Mouse (Mus musculus) kidney, adult 11 months (tissue): ENCODE measurements around the gene L3mbtl1.

ENCODE experiments used
- DNase-seq: peaks from one replicate; pipeline ENCODE4 v3.0.0; 2022

The L3mbtl1 gene

DNA sequence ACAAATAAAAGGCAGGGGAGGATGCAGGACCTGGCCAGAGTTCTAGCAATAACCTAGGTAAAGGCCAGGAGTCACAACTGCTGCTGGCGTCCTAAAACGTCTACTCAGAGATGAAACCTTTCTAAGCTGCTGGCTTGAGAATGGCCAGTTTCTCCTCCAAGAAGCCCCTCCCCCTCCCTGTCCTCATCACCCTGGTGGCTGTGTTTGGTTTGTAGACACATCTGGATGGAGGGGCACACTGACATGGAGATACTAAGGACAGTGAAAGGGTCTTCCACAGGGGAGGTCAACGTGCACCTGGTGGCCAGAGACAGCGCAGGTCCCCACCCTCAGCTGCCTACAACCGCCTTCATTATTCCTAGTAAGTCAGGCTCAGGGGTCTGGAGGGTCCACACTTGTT lies 3.7 kb downstream of the L3mbtl1 start:
- no peak for DNase-seq

DNA sequence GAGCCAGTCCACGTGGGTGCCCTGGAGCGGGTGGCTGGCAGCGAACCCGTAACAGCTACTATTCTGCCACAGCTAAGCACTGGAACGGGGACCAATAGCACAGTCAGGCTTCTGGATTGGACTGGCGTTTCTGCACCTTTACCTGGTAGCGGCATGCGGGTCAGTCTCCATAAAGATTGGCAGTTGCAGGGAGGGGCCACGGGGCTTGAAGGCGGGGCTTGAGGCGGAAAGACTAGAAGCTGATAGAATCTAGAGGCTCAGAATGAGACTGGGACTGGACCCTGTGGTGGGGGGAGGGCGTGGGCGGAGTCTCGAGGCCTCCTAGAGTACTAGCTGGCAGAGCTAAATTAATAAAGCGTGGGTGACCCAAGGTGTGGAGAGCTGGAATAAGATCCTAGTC lies 4.5 kb downstream of the L3mbtl1 start:
- DNase-seq = peak; percentile 61

DNA sequence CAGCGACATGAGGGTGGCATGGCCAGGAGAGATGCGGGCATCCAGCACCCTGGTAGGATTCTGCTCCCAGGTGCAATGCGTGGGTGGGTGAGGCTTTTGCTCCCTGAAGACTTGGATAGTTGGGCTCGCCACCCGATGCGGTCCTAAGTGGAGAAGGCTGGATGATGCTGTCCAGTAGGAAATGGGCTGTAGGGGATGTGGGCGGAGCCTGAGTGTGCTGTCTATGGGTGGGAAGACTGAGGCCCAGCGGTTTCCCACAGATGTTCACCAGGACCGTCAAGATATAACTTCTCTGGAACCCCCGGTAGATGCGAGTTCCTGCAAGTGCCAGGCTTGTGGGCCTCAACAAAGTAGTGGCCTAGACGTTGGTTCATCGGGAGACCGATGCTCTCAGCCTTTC lies 4.9 kb downstream of the L3mbtl1 start:
- DNase-seq = no peak

DNA sequence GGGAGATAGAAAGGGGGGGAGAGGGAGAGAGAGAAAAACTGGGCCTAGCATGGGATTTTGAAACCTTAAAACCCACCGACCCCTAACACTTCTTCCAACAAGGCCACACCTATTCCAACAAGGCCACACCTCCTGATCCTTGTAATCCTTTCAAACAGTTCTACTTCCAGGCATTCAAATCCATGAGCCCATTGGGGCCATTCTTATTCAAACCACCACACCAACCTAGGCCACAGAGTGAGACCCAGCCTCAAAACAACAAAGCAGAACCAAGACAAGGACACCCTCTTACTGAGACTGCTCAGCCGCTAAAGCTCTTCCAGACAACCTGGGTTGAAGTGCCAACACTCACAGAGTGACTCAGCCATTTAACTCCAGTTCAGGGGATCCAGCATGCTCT lies 7.5 kb downstream of the L3mbtl1 start:
- DNase-seq = no peak

DNA sequence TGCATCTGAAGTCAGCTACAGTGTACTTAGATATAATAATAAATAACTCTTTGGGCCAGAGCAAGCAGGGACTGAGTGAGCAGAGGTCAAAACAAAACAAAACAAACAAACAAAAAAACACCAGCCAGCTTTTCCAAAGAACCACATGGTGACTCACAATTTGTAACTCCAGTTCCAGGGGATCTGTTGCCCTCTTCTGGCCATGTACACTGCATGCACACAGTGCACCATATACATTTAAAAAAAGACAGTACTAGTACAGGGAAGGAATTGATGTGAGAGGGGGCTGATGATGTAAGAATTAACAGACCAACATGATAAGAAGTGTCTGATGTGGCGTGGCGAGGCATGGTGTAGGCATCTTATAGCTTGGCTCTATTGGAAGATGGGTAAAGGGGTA lies 13.6 kb downstream of the L3mbtl1 start:
- no peak for DNase-seq

DNA sequence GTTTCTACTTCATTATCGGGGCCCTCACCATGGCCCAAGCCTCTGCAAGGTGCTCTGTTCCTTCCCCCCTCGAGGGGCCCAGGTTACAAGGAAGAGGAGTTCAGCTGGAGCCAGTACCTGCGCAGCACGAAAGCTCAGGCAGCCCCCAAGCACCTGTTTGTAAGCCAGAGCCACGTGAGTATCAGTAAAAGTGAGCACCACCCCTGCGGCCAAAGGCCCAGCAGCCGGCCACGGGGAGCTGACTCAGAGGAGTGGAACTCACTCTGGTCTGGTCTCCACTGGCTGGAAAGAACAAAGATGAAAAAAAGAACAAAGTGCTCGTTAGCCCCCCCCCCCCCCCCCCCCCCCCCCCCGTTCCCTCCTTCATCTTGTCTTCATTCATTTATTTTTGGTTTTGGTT lies 18.0 kb downstream of the L3mbtl1 start:
- no peak for DNase-seq

DNA sequence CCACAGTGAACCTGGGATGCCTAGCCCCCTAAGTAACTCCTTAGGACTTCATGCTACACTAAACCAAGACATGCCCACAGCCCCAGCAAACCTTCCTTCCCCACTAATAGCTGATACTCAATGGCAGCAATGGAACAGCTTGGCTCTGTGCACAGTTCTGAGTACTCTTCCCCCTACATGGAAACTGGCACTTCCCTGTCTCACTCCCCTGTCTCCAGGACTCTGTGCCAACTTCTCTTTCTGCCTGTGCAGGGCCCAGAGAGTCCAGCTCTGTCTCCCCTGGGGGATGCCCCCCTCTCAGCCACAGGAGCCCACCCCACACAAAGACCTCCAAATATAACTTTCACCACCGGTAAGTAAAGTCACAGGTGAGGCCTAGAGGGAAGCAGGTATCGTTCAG lies 23.5 kb downstream of the L3mbtl1 start:
- DNase-seq = no peak

DNA sequence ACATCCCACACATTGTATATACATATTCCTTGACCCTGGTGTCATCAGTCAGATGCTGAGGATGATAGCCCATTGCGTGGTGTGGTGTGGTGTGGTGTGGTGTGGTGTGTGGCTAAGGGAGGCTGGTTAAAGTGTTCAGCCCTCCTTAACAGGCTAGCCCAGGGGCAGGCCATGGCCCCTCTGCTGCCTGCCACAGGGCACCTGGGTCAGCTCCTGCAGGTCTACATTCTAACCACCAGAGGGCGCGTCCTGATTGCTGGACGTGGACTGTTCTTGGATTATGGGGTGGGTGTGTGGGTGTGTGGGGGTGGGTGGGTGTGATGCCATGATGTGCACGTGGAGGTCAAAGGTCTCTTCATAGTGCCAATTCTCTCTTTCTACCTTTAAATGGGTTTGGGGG lies 25.1 kb downstream of the L3mbtl1 start:
- no peak for DNase-seq

DNA sequence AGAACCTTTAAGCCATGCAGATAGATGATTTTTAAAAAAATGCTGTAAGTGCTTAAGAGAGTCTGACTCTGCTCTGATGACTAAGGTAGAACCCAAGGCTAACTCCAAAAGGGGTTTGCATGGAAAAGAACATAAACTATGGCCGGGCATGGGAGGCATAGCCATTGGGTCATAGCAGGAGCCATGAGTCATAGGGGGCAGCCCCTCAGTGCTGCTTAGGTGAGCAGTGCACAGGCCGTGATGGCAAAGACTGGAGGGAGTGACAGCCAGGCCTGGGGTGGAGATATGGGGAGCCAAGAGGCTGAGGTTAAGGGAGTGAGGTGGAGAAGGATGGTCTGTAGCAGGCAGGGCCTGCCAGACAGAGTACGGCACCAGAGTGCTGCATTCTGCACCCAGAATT lies 25.8 kb downstream of the L3mbtl1 start:
- DNase-seq = no peak

DNA sequence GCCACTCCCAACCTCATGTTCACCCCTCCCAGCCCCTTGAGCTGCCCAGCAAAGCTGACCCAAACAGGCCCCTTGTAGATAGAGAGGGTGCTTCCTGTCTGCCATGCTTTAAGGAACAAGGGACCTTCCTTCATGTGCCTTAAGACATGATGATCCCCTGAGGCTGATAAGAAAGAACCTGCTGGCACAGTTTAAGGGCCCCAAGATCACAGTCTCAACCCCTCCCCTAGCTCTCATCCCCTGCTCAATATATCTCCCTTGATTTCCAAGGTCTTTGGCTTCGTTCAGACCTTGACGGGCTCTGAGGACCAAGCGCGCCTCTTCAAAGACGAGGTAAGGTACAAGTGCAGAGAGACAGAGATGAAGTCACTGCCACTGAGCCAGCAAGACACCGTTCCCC lies 27.6 kb downstream of the L3mbtl1 start:
- no peak for DNase-seq

DNA sequence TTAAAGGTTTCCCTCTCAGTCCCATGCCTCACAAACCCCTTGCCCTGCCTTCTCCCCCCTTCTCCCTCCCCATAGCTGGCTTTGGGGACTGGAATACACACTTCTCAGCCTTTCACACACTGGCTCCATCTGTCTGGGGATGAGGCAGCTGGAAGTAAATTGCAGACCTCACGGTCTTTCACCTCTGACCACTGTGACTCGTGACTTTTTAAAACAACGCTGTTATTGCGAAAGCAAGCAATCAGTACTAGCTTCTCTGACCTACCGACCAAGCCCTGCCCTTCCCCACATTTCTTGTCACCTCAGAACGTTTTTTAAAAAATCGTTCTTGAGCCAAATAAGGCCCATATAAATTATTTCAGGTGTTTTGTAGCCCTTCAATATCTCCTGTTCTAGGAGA lies 29.5 kb downstream of the L3mbtl1 start:
- DNase-seq = no peak

DNA sequence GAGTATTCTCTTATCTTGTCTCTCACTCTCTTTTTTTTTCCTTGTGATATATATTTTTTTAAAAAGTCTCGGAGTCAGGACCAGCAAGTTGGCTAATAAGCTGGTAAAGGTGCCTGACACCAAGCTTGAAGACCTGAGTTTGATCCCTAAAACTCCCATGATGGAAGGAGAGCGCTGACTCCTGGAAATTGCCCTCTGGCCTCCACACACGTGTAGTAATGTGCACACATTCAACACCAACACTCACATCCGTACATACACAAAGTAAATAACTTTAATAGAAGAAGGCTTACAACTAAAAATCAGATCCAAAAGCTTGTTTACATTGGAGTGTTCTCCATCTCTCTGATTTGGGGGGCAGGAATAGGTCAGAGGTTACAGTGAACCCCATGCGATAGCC lies 29.9 kb downstream of the L3mbtl1 start:
- no peak for DNase-seq

DNA sequence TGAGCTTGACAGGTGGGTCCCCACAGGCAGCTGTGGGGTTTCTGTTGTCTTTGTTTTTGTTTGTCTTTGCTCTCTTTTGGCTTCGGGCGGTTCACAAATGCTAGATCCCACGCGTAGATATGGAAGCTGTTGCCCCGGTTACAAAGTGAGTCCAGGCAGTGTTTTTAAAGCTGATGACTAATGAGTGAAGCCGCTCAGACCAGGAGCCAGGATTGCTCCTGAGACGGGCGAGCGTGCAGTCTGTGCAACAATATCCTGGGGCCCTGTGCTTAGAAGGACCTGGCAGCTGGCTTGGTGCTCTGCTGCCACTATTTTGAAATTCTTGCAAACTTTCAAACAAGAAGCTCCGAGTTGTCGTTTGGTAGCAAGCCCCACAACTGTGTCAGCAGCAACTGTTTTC lies 30.4 kb downstream of the L3mbtl1 start:
- no peak for DNase-seq

DNA sequence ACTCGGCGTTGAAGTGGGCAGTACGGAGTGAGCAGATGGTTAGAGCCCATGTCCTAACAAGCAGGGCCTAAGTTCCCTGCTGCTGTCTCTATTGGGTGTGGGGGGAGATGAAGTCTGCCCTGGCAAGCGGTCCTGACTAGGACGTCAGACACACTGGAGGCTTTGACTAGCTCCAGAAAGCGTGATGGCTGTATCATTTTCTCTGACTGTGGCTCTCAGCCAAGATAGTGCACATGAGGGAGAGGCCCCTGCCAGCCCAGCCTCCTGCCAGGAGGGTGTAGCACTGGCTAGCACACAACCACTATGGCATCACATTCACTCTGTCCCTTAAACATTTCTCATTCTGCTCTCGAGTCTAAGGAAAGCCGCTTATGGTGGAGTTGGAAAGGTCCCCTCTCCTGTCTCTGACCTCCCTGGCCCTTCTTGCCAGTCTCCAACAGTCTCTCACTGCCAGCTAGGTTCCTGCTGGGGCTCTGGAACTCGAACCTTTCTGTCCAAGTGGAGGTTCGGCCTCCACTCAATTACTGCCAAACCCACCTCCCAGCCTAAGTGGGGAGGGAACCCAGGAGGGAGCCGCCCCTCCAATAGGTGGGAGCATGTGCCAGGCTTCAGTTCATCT lies 32.0 kb downstream of the L3mbtl1 start:
- no peak for DNase-seq

DNA sequence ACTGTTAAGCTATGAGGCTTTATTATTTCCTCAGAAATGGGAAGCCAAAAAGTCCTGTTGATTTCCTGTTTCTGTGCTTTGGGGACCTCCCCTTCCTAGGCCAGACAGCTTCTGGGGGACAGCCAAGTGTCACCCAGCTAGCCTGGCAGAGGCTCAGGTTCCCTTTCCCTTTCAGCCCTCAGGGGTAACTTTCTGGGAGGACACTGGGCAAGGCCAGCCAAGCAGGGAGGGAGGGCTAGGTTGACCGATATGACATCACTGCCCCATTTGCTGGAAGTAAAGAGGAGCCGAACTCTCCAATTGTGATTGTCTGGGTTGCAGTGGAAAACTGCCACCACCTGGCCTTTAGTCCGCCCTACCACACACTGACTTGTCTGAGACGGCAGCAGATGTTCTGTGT lies 32.7 kb downstream of the L3mbtl1 start:
- peak; percentile 68 for DNase-seq

DNA sequence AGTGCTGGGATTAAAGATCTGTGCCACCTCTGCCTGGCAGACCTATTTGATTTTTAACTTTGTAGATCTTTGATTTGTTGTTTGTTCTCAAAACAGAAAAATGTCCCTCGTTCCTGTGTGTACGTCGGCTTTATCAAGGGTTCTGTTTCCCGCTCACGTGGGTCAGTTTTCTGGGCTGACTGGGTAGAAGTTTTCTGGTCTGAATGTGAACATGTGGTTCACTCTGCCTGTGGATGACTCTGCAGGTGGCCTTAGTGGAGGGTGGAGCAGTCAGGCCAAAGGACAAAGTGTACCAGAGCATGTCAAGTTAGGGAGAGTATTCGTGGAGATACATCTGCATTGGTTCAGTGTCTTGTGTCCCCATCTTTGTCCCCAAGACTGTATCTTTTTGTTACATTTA lies 41.1 kb downstream of the L3mbtl1 start:
- DNase-seq = peak; percentile 85

DNA sequence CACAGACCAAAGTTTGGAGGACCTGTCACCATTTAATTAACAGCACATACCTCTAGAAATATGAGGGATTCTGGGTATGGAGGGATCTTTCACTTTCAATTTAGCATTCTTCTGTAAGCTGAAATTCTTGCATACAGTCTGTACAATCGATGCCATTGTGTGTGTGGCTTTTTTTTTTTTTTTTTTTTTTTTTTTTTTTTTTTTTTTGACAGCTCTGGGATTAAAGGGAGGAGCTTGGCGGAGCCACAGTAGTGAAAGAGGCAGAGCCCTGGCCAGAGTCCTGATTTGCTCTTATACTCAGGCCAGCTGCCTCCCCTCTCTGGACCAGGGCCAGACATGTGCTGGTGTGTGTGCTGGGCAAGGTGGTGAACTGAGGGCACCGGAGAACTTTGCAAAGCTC lies 42.7 kb downstream of the L3mbtl1 start:
- DNase-seq = peak; percentile 96

DNA sequence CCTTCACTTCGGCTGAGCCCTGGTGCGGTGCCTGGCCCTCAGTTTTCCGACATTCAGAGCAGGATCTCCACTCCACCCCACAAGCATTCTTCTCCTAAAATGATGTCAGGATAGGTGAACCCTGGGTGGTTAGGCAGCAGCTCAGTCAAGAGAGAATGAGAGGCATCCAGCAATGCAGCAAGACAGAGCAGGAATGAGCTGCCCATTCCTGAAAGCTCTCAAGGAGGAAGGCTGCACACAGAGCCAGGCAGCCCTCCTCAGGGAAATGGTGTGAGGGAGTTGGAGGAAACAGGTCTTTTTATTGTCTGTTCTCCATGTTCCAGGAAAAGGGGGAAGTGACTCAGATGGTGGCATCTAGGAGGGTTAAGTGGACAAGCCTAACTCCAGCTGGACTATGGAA lies 43.5 kb downstream of the L3mbtl1 start:
- no peak for DNase-seq

DNA sequence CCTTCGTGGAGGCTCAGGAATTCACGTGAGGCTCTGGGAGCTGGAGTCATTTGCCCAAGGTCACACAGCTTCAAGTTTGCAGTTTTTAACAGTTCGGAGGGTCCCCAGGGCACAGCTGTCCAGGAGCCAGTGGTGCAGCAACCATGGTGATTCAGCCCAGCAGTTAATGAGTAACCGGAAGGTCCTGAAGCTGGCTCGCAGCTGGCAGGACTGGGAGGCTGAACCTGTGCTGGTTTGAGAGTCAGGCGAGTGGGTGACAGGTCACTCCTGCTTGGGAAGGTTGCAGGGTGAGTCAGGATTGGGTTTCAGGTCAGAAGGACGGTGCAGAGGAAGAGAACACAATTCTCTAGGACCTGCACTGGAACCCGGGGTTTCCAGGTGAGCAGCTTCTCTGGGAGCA lies 43.9 kb downstream of the L3mbtl1 start, which contains the start of gene Sgk2:
TSS of gene Sgk2 (plus strand) at position 113 of the 400 bp plus-strand sequence.
- DNase-seq = peak; percentile 97

DNA sequence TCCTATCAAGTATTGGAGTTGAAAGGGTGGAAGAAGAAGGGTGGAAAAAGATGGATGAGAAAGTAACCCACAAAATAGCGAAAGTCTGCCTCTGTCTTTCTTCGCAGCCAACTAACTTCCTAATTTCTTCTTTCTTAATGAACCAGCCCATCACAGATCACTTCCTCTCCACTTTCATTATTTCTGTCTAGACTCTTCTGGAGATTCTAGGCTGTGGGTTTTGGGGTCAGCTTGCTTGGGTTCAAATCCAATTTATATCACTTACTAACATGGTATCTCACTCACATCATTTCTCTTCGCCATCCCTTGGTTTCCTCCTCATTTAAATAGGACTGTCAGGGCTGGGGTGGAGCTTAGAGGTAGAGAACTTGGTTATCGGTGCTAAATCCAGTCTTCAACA lies 45.0 kb downstream of the L3mbtl1 start:
- DNase-seq = no peak

DNA sequence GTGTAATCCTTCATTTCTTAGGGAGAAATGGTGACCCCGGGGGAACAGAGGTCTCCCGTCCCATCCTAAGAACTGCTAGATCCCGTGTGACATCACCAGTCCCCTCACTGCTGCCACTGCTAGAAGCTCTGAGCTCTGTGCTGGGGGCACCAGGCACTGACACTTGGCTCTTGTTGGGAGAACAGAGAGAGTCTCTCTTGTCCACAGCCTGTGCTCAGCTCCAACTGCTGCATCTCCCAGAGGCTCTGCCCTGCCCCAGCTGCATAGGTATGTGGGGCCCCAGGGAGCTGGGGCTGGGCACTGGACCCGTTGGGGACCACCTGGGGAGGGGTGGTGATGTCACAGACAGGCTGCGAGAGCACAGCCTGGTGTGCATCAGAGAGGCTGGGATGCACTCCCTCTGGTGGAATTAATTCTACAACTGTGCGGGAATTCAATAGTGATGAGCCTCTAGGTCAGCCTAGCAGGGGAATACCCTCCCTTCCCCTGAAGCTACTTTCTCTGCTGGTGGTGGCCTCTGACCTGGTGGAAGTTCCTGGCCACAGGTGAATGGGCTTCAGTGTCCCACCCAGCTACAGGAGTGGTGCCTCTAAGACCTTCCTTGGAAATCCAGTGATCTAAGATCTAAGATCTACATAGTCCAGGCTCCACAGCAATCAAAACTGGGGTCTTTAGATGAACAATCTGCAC lies 48.3 kb downstream of the L3mbtl1 start:
- DNase-seq = no peak

DNA sequence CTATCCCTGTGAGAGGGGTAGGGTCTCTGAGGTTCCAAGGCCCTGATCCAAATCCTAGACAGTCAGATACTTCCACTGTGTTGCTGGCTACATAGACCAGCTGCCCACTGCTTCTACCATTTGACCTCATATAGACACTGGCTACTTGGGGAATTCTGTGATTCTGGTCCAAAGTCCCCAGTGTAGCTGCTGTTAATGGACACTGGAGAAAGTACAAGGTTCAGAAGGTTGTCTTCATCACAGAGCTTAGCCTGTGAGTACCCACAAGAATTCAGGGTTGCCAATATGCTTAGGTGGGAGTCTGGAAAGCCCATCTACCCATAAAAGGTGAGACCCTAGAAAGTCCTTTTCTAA lies 48.8 kb downstream of the L3mbtl1 start:
- peak; percentile 76 for DNase-seq

DNA sequence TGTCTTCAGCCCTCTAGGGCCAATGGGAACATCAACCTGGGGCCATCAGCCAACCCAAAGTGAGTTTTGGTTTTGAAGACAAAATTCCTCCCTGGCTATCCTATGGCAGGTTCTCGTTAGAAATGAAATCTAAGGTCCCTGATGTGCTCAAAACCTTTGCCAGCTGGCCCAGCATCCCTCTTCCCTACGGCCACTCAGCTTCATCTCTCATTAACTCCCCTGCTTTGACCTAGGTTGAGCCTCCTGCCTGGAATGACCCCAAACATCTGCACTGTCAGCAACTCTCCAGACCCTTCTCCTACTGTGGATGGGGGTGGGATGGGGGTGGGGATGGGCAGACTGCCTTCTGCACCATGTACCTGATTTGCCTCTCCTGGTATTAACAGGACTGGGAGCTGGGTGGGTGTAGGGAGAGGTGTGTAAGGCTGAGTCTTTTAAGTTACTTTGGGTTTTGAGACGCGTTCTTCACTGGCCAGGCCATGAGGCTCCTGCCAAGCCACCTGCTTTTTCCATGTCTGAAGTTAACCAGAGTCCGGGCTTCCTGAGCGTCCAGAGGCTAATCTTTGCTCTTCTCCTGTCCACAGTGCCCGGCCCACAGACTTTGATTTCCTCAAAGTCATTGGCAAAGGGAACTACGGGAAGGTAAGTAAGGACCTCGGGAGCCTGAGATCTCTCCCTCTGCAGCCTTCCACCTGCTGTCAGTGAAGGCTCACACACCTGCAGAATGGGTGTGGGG lies 50.8 kb downstream of the L3mbtl1 start:
- DNase-seq = peak; percentile 82

DNA sequence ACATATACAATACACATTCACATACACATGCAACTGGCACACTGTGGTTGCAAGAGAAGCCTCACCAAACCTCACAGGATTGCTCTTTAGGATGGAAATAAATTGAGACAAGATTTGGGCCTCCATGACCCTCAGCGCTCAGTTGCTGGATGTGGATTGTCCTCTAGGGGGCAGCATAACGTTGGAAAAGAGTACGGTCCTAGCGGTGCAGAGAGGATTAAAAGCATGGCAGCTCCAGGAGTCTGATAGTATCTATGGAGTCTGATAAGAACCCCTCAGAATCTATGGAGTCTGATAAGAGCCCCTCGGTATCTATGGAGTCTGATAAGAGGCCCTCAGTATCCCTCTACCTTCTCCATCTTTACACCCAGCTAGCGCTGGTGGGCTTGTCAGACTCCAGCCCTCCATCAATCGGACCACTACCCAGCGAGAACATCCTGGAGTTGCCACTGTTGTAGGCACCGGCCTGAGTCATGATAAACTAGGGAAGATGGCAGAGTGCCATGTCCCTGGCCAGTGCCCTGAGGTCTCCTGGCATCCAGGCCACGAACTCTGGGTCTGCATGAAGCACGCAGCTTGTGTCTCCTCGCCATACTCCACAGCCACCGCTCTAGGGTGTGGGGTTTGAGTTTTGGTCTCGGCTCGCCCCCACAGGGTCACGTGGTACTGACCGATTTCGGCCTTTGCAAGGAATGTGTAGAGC lies 55.4 kb downstream of the L3mbtl1 start:
- peak; percentile 41 for DNase-seq
